Mouse (Mus musculus) central nervous system, embryonic 14 days (tissue): ENCODE results near the gene Magix. TPM values are rescaled to one million over a fixed set of nuclear protein-coding genes. Genes with fewer than 3 reads are reported as not detected.

ENCODE experiments used
- polyA plus RNA-seq: library from polyadenylated mRNA; depleted of rRNA; stranded (reverse); fragments of >200 nt; gene quantifications from 2 replicates; pipeline ENCODE4 v1.2.3, GENCODE M21; 2012; rRNA removed

Magix gene
- polyA plus RNA-seq: 0.20 and 0.29 TPM in 2 replicates

DNA sequence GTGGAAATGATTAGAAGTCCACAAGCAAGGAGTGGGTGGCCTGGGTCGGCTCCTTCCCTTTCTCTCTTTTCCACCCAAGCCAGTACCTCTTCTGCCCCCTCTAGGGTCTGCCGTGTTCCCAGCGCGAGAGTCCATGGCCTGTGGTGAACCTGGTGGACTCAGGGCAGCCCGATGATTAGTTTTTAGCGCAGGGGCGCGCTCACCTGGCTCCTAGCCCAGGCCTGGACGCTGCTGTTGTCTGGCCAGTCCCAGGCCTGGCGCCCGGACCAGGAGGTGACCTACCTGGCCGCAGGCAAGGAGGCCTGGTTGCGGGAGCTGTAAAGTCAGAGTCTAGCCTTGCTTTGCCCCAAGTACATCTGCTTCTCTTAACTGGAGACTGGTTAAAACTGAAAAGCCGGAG, at the start of gene Magix:
TSS of gene Magix (minus strand) at position 388 of the 400 bp plus-strand sequence.

DNA sequence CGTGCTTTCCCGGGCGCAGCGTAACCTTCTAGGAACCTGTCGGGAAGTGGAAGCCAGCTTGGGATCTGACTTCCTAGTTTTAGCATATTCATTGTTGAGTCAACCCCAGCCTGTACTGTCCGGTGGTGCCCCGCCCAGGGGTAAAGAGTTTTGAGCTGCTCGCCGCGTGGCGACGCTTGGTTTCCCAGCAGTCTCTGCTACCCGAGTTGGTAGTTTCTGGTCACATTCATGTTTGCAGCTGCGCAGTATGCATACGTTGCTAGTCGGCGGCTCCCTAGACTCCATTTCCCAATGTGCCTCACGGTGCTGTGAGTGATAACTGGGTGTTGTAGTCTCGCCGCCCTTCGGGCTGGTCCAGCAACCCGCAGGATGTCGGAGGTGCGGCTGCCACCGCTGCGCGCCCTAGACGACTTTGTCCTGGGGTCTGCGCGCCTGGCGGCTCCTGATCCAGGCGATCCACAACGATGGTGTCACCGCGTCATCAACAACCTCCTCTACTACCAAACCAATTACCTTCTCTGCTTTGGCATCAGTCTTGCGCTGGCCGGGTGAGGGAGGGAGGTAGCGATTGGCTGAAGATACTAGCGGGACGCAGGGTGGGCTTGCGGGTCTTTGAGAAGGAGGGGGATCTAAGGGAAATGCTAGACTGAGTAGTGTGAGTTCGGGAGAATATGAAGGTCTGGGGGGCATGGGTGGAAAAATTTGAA, 47.3 kb upstream of the Magix start, which contains the start of gene Praf2:
TSS of gene Praf2 (plus strand) at position 225 of the 707 bp plus-strand sequence.

DNA sequence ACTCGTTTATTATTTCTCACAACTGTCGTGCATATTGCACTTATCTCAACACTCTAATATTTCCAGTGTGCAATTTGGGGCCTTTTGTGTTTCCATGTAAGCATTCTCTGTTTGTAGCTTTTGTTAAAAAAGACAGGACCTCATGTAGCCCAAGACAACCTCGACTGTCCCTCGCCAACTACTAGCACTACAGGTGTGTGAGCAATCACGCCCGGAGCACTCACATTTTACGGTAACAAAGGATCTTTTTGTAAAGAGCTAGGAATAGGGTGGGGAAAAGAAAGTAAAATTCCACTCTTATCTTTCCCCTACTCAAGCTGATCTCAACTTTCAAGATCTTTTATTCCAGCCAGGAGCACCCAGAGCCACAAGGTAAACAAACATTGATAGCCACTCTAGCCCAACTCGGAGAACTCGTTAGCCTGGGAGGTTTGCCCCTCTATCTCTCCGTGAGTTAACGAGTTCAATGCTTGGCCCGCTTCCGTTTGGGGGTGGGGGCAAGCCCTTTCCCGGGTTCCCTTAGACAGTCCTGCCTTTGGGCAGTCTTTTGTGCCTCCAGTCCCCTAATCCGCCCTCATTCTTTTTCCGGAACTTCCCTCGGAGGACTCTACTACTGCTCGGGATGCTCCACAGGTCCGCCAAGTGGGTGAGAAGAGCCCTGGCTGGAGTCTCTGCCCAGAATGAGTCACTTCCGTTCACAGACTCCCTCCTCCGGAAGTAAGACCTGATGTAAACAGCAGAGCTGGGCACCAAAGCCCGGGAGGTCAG, 40.6 kb upstream of the Magix start, which contains the start of gene Gm45208:
TSS of gene Gm45208 (plus strand) at position 732 of the 768 bp plus-strand sequence.

DNA sequence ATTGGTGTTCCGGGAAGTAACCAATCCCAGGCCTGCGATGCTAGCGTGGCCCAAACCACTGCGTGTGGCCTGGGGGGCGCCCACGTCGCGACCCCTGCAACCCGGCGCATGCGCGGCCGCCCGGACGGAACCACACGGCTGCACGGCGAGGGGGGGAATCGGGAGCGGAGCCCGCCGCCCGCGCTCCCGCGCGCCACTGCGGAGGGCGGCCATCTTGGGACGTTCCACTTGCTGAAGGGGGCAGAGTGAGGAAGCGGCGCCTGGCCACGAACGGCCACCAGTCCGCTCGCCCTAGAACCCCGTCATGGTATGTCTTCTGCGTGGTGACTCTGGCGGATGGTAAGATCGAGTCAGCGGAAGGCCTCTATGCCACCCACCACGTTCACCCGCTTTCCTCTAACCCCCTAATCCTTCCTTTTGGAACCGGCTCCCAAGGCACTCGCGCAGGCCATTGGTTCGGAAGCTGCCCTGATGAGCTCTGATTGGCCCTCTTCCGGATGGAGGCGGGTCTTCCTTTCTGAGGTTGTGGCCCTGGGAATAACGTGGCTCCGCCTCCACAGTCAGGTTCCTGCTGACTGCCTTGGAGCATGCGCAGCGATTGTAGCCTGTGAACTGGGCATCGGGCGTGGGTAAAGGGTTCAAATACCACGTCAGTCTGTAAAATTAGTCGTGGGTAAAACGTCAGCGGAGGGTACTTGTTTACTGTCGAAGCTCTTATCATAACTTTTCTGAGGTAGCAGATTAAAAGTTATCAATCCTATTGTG, 33.3 kb upstream of the Magix start, which contains the start of gene Wdr45:
TSS of gene Wdr45 (plus strand) at position 199 of the 765 bp plus-strand sequence.

DNA sequence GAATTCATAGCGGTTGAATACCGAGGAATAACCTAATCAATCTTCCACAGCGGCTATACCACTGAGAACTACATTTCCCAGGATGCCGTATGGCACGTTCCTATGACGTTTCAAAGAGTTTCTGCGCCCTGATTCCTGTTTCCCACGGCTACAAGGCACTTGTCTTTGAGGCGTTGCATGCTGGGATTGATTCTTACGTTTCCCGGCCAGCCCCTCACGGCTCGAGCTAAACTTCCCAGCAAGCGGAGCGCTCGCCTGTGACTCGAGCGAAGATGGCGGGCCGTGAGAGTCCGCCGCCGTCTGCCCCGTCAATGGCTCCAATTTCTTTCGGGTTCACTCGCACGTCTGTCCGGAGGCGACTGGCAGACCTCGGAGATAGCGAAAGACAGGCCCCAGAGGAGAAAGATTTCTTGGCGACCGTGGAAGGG, 15.9 kb upstream of the Magix start, which contains the start of gene Gpkow:
TSS of gene Gpkow (plus strand) at position 178 of the 428 bp plus-strand sequence.

DNA sequence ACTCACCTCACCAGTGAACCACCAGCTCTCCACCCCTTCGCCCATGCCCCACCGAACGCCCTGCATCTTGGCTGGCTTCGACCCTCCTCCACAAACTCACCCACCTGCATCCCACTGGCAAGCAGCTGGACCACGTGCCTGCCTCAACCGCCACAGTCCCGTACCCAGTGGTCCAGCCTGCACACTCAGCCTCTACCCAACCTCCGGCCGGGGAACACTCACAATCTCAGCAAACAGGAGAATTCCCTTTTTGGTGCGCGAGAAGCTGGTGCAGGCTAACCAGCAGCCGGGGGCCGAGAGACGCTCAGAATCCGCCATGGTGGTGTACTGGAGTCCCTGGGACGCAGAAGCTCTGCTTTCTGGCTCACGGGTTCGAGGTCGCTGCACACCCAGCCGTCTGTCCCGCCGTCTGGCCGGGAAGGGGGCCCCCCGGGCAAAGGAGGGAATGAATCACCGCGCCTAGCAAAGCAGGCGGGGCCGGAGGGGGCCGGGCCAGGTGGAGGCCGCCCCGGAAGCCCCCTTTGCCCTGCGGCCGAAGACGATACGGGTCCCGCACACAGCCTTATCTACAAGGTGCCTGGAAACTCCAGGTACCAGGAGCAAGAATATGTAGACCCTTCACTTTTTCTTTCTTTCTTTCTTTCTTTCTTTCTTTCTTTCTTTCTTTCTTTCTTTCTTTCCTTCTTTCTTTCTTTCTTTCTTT, 10.0 kb downstream of the Magix start, which contains the start of gene Plp2:
TSS of gene Plp2 (minus strand) at position 470 of the 703 bp plus-strand sequence.

DNA sequence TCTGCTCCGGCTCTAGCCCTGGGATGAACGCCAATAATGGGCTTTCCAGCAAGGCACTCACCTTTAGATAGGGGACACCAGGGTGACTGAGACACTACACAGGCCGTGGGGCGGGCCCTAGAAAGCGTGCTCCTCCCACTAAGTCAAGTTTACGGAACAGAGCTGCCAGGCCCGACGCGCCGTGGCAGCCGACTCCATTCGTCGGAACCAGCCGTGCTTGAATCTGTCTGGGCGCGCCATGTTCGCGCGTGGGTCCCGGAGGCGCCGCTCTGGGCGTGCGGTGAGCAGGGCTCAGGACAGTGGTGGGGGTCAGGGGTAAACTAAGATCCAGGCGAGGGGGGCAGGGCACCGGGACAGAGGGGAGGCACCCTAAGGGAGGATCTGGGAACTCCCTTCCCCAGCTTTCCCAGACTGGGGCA, 23.8 kb downstream of the Magix start, which contains the start of gene Prickle3:
TSS of gene Prickle3 (plus strand) at position 40 of the 419 bp plus-strand sequence.

DNA sequence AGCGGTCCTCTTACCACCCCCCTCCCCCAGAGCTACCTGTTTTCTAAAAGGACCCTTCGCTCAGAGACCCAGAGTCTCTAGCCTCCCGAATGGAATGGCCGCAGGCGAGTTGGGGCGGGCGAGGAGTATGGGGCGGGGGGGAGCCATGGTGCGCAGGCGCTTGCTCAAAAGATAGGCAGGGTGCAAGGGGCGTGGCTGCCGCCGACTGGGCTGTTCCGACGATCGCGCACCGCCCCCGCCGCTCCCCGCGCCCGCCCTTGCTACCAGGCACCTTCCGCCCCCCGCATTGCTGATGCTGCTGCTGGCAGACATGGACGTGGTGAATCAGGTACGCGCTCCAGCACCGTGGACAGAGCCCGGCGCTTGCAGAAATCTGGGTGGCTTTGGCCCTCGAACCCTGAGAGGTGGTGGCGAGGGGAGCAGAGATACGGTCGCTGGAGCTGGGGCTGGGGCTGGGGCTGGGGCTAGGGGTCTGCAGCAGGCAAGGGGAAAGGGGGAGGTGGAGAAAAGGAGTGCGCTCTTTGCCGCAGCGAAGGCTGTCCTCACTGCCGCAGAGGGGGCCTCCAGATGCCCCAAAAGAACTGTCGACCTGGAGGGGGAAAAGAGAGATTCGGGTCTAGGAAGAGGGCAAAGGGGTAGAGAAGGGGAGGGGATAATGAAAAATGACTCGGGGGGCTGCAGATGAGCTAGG, 42.5 kb downstream of the Magix start, which contains the start of gene Syp:
TSS of gene Syp (plus strand) at position 71 of the 691 bp plus-strand sequence.

Other genes with a start within 250 kb of the Magix start
- 0.05 and 0.10 TPM in 2 replicates for gene Foxp3, start 107.6 kb downstream of the Magix start, polyA plus RNA-seq
- gene Ppp1r3f, start 107.0 kb downstream of the Magix start, polyA plus RNA-seq: 8.5 and 9.5 TPM in 2 replicates
- gene Ccdc22, start 75.7 kb downstream of the Magix start, polyA plus RNA-seq: 31.5 and 35.4 TPM in 2 replicates
- 0.18 and 0.19 TPM in 2 replicates for gene Cacna1f, start 74.2 kb downstream of the Magix start, polyA plus RNA-seq
- 161 and 177 TPM in 2 replicates for gene Syp, start 42.8 kb downstream of the Magix start, polyA plus RNA-seq
- gene Prickle3, start 24.0 kb downstream of the Magix start, polyA plus RNA-seq: 3.5 and 6.4 TPM in 2 replicates
- 46.2 and 64.5 TPM in 2 replicates for gene Plp2, start 9.9 kb downstream of the Magix start, polyA plus RNA-seq
- gene Gpkow, start 15.9 kb upstream of the Magix start, polyA plus RNA-seq: 29.7 and 33.7 TPM in 2 replicates
- gene Wdr45, start 33.1 kb upstream of the Magix start, polyA plus RNA-seq: 47.9 and 48.4 TPM in 2 replicates
- gene Gm45208, start 41.0 kb upstream of the Magix start, polyA plus RNA-seq: 0.57 and 0.83 TPM in 2 replicates
- gene Praf2, start 47.2 kb upstream of the Magix start, polyA plus RNA-seq: 99.6 and 106 TPM in 2 replicates
- 60.1 and 61.7 TPM in 2 replicates for gene Ccdc120, start 69.7 kb upstream of the Magix start, polyA plus RNA-seq
- 17.1 and 19.2 TPM in 2 replicates for gene Tfe3, start 81.3 kb upstream of the Magix start, polyA plus RNA-seq
- 93.9 and 102 TPM in 2 replicates for gene Gripap1, start 108.5 kb upstream of the Magix start, polyA plus RNA-seq
- 4.7 and 5.3 TPM in 2 replicates for gene Kcnd1, start 141.0 kb upstream of the Magix start, polyA plus RNA-seq
- gene Otud5, start 160.1 kb upstream of the Magix start, polyA plus RNA-seq: 59.6 and 60.4 TPM in 2 replicates
- gene Pim2, start 197.0 kb upstream of the Magix start, polyA plus RNA-seq: 19.7 and 20.8 TPM in 2 replicates
- gene Slc35a2, start 202.8 kb upstream of the Magix start, polyA plus RNA-seq: 41.6 and 47.2 TPM in 2 replicates
- 217 and 234 TPM in 2 replicates for gene Pqbp1, start 218.0 kb upstream of the Magix start, polyA plus RNA-seq
- gene Timm17b, start 218.1 kb upstream of the Magix start, polyA plus RNA-seq: 55.3 and 58.3 TPM in 2 replicates
- not detected in 2 replicates for gene Gm10491, start 226.6 kb upstream of the Magix start, polyA plus RNA-seq
- gene Gm10490, start 228.3 kb upstream of the Magix start, polyA plus RNA-seq: not detected in 2 replicates
- 65.2 and 75.6 TPM in 2 replicates for gene Pcsk1n, start 238.6 kb upstream of the Magix start, polyA plus RNA-seq
- 0.15 and 0.21 TPM in 2 replicates for gene Eras, start 247.4 kb upstream of the Magix start, polyA plus RNA-seq